Mouse (Mus musculus) mature B cell (primary cell): ENCODE measurements around the gene Pgrmc2.

Experiments
- in situ Hi-C: fragments of 300-500 bp; cut with MboI; formaldehyde crosslinking; loops from 2 replicates; pipeline ENCODE4 v1.14.3; 2019

The Pgrmc2 gene

GRCm38 (mm10) chr3:41078673-41079072 is 4.2 kb downstream of the Pgrmc2 start:
- in situ Hi-C loops: loop anchor here (25.0 kb wide), 1 partner anchor 484 kb away; the partner anchor contains the start of gene Jade1

GRCm38 (mm10) chr3:41075376-41075775 is 7.5 kb downstream of the Pgrmc2 start:
- in situ Hi-C loops: loop anchor here (25.0 kb wide), 1 partner anchor 487 kb away; the partner anchor contains the start of gene Jade1

GRCm38 (mm10) chr3:41070519-41070918 is 12.3 kb downstream of the Pgrmc2 start:
- in situ Hi-C loops: no loop called here

GRCm38 (mm10) chr3:41065320-41065719 is 17.5 kb downstream of the Pgrmc2 start:
- in situ Hi-C loops: no loop called here

- in situ Hi-C loops: no loop called here
Observed at GRCm38 (mm10) chr3:41062758-41063157, 20.1 kb downstream of the Pgrmc2 start.

- in situ Hi-C loops: no loop called here
Observed at GRCm38 (mm10) chr3:41061831-41062565, 20.8 kb downstream of the Pgrmc2 start.

- in situ Hi-C loops: no loop called here
Observed at GRCm38 (mm10) chr3:41059249-41059648, 23.6 kb downstream of the Pgrmc2 start.

GRCm38 (mm10) chr3:41058395-41058794 is 24.5 kb downstream of the Pgrmc2 start:
- in situ Hi-C loops: no loop called here

- in situ Hi-C loops: no loop called here
Observed at GRCm38 (mm10) chr3:41053334-41053733, 29.5 kb downstream of the Pgrmc2 start.

GRCm38 (mm10) chr3:41047838-41048237 is 35.0 kb downstream of the Pgrmc2 start:
- in situ Hi-C loops: no loop called here

GRCm38 (mm10) chr3:41043756-41044354 is 39.0 kb downstream of the Pgrmc2 start:
- in situ Hi-C loops: no loop called here

GRCm38 (mm10) chr3:41042195-41042938 is 40.5 kb downstream of the Pgrmc2 start:
- in situ Hi-C loops: no loop called here

GRCm38 (mm10) chr3:41041241-41041640 is 41.6 kb downstream of the Pgrmc2 start:
- in situ Hi-C loops: no loop called here

- in situ Hi-C loops: no loop called here
Observed at GRCm38 (mm10) chr3:41038297-41038916, 44.4 kb downstream of the Pgrmc2 start.

- in situ Hi-C loops: no loop called here
Observed at GRCm38 (mm10) chr3:41031286-41032210, 51.3 kb downstream of the Pgrmc2 start.

GRCm38 (mm10) chr3:41030705-41031104 is 52.1 kb downstream of the Pgrmc2 start:
- in situ Hi-C loops: no loop called here

GRCm38 (mm10) chr3:41021980-41022379 is 60.9 kb downstream of the Pgrmc2 start:
- in situ Hi-C loops: no loop called here

- in situ Hi-C loops: no loop called here
Observed at GRCm38 (mm10) chr3:41020687-41021086, 62.2 kb downstream of the Pgrmc2 start.

- in situ Hi-C loops: no loop called here
Observed at GRCm38 (mm10) chr3:41018022-41018608, 64.7 kb downstream of the Pgrmc2 start.
